Mouse (Mus musculus) C2C12 (cell line): ENCODE measurements around the gene Pard3. TPM values are rescaled to one million over a fixed set of nuclear protein-coding genes. Genes with fewer than 3 reads are reported as not detected.

Source experiments
- H3K27me3 ChIP-seq: one replicate; pipeline ENCODE4 v1.6.1; 2011; ENCODE audit not compliant: control insufficient read depth, insufficient read depth, insufficient read length
- H3K36me3 ChIP-seq: one replicate; pipeline ENCODE4 v1.6.1; 2011; ENCODE audit not compliant: control insufficient read depth, insufficient read depth
- H3K4me3 ChIP-seq: one replicate; pipeline ENCODE4 v1.5.1; 2011; ENCODE audit warnings: mild to moderate bottlenecking, control low read depth; ENCODE audit not compliant: poor library complexity, insufficient read depth, severe bottlenecking
- H3K79me2 ChIP-seq: one replicate; pipeline ENCODE4 v1.6.1; 2011; ENCODE audit not compliant: control insufficient read depth, insufficient read depth
- H3K79me3 ChIP-seq: one replicate; pipeline ENCODE4 v1.6.1; 2011; ENCODE audit warnings: low read depth, control low read depth
- H3ac ChIP-seq: one replicate; pipeline ENCODE3; 2011; ENCODE audit warnings: low read depth; ENCODE audit not compliant: control insufficient read depth, insufficient read length
- CEBPB ChIP-seq: IDR thresholded peaks from one replicate; pipeline ENCODE4 v1.6.1; 2011; ENCODE audit warnings: low read depth, mild to moderate bottlenecking, control low read depth, moderate library complexity
- CTCF ChIP-seq: IDR thresholded peaks from one replicate; pipeline ENCODE4 v1.5.1; 2011; ENCODE audit not compliant: control insufficient read depth, insufficient read depth, insufficient read length
- FOSL1 ChIP-seq: IDR thresholded peaks from one replicate; pipeline ENCODE4 v1.8.0; 2011; ENCODE audit warnings: mild to moderate bottlenecking, low read length; ENCODE audit not compliant: poor library complexity, insufficient read depth, severe bottlenecking
- MAX ChIP-seq: IDR thresholded peaks from one replicate; pipeline ENCODE4 v1.6.1; 2011; ENCODE audit warnings: mild to moderate bottlenecking, control low read depth
- MYOD1 ChIP-seq: IDR thresholded peaks from one replicate; pipeline ENCODE4 v1.6.1; 2011; ENCODE audit warnings: low read depth; ENCODE audit not compliant: control insufficient read depth, insufficient read length
- MYOG ChIP-seq: IDR thresholded peaks from one replicate; pipeline ENCODE4 v1.6.1; 2011; ENCODE audit not compliant: control insufficient read depth, insufficient read length; ENCODE audit errors: extremely low read depth
- USF1 ChIP-seq: IDR thresholded peaks from one replicate; pipeline ENCODE4 v1.6.1; 2011; ENCODE audit warnings: low read depth, mild to moderate bottlenecking, control low read depth, moderate library complexity
- polyA plus RNA-seq: library from polyadenylated mRNA; unstranded; fragments of >200 nt; fragmentation: generic; extraction: Trizol; gene quantifications from one replicate; pipeline ENCODE4 v1.2.1, GENCODE M21; 2012; ENCODE audit warnings: missing spikeins

The Pard3 gene
- polyA plus RNA-seq, 1 experiment, result 8.4 TPM

DNA sequence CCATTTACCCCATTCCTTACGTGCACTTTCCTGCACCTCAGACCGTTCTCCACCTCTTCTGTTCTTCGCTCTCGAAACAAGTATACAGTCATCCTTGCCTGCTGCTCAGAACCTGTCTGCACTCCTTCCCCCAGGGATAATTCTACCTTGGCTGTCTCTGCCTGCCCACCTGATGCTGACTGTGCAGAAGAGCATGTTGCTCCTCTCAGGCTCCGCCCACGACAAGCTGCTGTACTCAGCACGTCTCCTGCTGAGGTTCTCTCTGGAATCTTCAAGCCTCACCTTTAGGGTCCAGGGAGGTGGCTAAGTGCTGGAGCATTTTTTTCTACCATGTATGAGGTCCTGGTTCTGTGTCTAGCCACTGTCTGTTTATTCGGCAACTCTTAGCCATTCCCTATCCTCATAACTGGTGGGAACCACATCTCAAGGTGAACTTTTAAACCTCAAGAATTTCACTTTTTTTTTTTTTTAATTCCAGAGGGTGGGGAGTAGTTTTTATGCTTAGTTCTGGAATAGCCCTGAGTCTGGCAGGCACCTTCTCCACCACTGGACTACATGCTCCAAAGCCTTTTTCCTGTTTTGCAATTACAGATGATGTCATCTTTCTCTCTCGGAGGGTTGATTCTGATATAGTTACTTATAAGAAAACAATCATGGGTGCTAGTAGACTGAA lies 376.6 kb downstream of the Pard3 start:
- Histone ChIP-seq H3K4me3 (no peak overlapping the region), H3ac (no peak overlapping the region), H3K36me3 (no peaks in the 10 kb centered on the region), H3K79me2 (no peaks in the 10 kb centered on the region), H3K27me3 (no peaks in the 10 kb centered on the region), H3K79me3 (no peaks in the 10 kb centered on the region)
- TF ChIP-seq CEBPB (no peak), FOSL1 (no peak), MYOD1 (no peak), MYOG (no peak), CTCF (no peak), MAX (no peak), USF1 (no peak)

DNA sequence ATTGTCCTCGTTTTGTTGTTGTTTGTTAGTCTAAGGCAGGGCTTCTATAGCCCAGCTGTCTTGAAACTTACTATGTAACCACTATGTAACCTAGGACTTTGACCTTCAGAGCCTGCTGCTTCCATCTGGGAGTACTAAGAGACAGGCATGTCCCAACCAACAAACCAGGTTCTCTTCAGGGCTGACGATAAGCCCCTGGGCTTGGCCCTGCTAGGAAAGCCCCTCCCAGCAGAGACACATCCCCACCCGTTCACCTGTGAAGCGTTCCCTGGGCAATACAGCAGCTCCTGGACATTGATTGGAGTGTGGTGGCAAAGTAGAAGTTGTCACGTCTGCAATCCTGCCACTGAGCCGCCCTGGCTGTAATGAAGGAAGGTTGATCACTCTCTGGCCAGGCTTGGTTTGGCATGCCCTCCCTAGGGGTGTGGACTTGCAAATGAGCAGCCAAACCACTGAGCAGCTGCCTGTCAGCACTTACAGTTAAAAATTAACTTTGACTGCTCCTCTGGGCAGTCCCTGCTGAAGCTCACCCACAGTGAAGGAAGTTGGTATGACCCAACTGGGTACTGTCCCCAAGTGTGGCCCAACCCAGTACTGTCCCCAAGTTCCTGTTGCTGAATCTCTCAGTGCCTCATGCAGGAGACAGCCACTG lies 377.3 kb downstream of the Pard3 start:
- Histone ChIP-seq H3K4me3 (no peak overlapping the region), H3ac (no peak overlapping the region), H3K79me2 (no peaks in the 10 kb centered on the region), H3K27me3 (no peaks in the 10 kb centered on the region), H3K79me3 (no peaks in the 10 kb centered on the region), H3K36me3 (no peaks in the 10 kb centered on the region)
- TF ChIP-seq MYOD1 (no peak), MAX (no peak), USF1 (no peak)

DNA sequence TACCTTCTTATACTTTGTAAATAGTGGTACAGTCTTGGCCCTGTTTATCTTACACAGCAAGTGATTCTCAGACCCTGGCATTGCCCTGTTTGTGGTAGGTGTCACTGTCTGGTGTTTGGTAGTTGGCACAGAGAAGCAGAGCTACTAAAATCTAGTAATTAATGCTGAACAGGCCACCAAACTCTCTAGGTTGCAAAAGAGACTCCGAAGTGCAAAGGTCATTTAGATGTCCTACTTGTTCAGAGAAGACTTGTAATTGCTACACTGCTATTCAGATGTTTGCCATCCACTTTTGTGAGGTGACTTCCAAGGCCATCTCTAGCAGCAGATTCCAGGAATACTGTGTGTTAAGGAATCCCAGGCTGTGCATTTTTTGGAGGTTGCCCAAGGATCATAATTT lies 383.7 kb downstream of the Pard3 start:
- H3K79me3 ChIP-seq, result no peaks in the 10 kb centered on the region
- TF ChIP-seq MYOG (no peak), MAX (no peak), CTCF (no peak), MYOD1 (no peak), USF1 (no peak), CEBPB (no peak), FOSL1 (no peak)
- H3K79me2 ChIP-seq, result no peaks in the 10 kb centered on the region
- H3K27me3 ChIP-seq, result no peaks in the 10 kb centered on the region
- no peaks in the 10 kb centered on the region for H3K36me3 ChIP-seq
- H3K4me3 ChIP-seq, result no peak overlapping the region
- H3ac ChIP-seq, result no peak overlapping the region

DNA sequence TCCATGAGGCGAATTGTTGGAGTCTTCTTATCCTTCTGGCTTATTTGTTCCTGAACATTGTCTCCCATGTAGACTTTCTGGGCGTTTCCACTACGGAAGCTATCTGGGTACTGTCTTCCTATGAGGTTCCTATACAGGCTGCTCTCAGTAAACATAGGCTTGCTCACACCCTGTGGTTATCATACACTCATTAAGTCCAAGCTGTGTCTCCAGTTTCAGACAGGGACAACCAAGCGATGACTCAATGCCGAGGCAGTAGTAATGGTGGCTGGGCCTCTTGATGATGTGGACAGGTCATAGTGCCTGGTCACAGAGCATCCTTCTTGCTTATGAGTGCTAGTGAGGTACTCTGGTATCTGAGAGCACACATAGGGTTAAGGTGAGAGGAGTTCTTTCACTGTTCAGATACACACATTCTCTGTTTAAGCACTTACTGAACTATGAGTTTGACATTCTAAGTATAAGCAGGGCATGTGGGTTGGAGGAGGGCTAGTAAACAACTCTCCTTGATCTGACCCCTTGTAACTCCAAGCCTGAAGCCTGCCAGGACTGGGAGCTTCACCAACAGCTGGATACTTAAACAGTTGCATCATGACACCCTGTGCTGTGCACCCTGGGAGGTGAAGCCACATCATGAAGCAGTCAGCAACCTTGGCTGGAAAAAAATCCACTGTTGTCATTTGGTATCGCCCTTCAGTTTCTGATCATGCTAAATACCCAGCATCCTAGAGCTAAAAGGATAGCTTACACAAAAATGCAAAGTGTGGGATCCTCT lies 385.6 kb downstream of the Pard3 start:
- no peak for TF ChIP-seq MAX
- no peak for TF ChIP-seq MYOD1
- no peak for TF ChIP-seq FOSL1
- no peak for TF ChIP-seq USF1
- no peak for TF ChIP-seq CTCF
- TF ChIP-seq CEBPB, result no peak
- no peak for TF ChIP-seq MYOG
- H3K79me2 ChIP-seq, result no peaks in the 10 kb centered on the region
- no peak overlapping the region for H3K4me3 ChIP-seq

DNA sequence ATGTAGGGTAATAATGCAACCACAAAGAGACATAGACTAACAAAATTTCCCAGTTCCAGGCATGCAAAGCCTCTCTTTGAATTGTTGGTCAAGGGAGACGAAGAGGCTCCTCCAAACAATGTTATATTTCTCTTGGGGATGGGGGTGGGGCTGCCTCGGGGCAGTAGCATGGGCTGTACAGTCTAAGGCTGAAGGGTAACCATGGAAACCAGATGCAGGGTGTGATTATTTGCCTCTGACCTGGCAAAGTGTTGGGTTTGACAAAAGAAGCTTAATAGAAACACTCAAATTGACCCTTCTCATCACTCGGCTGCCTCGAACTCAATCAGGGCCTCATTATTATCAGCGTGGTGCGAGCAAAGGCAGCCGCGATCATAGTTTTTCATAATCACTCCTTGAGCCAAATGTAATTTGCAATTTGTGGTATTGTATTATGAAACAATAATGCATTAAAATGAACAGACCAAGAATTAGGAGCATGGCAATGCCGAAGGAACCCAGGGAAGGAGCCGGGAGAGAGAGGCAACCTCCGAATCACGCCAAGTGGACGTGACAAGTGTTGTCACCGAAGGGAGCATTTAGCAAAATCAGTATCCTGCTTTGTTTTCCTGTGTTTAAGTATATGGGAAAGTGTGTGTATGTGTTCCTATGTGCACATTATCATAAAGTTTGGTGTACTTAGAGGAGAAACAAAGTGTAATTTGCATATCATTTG lies 387.4 kb downstream of the Pard3 start:
- Histone ChIP-seq H3K4me3 (no peak overlapping the region), H3K27me3 (no peaks in the 10 kb centered on the region)
- TF ChIP-seq FOSL1 (no peak), CEBPB (no peak), USF1 (no peak), CTCF (no peak), MYOG (no peak), MAX (no peak), MYOD1 (no peak)

More for the DNA sequence above, 385.6 kb downstream of the Pard3 start:
- H3K27me3 ChIP-seq, result no peaks in the 10 kb centered on the region
- no peaks in the 10 kb centered on the region for H3K79me3 ChIP-seq
- no peak overlapping the region for H3ac ChIP-seq
- H3K36me3 ChIP-seq, result no peaks in the 10 kb centered on the region

More for the DNA sequence above, 387.4 kb downstream of the Pard3 start:
- Histone ChIP-seq H3K79me3 (no peaks in the 10 kb centered on the region), H3K79me2 (no peaks in the 10 kb centered on the region), H3K36me3 (no peaks in the 10 kb centered on the region), H3ac (no peak overlapping the region)
